Mouse (Mus musculus) telencephalon, adult 2 months (tissue): ENCODE data around the gene Mrps21.

Experiments used
- DNase-seq: peaks from one replicate; pipeline ENCODE4 v3.0.0-alpha.2; 2011; ENCODE audit warnings: low read depth, low spot score

Gene Mrps21

DNA sequence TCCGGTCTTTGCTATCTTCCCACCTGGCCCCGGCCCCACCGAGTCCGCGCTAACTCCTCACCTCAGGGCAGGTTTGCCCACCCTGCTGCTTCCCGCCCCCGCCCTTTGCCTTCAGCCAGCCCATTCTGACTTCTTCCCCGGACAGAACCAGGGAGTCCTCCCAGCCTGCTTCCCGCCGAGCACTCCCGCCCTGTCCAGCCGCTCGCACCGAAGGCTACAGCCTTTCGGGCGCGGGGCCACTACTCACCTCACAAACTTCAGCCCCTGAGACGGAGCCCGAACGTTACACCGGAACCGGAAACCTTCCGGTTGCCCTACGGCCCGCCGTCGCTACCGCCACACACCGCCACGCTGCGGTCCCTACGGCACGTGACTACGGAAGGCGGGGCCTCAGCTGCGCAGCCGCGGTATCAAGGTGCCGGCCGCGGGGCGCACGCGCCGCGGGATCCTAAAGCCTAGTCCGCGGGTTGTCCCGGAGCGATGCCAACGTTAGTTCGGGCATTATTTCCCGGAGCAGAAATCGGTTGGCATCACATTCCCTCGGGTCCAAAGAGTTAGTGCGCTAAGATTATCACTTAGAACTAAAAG lies 15.7 kb downstream of the Mrps21 start, which contains the start of gene Prpf3:
Prpf3 (minus strand) TSS at position 384 of the 588 bp plus-strand sequence.
- peak; percentile 88 for DNase-seq

DNA sequence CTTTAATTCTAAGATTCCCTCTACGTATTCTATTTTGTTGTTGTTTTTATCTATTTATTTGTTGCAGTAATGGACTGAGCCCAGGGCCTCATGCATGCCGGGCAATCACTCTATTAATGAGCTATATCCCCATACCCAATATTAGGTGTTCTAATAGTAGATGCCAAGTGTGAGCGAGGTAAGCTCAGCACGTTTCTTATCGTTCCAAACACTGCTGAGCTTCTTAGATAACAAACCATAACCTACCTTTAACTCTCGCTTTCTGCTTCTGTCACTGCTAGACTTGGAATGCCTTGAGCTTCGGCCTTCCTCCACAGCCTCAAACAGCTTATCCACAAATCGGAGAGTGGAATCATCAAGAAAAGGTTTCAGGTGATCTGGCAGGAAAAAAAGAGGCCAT lies 20.0 kb downstream of the Mrps21 start:
- no peak for DNase-seq

DNA sequence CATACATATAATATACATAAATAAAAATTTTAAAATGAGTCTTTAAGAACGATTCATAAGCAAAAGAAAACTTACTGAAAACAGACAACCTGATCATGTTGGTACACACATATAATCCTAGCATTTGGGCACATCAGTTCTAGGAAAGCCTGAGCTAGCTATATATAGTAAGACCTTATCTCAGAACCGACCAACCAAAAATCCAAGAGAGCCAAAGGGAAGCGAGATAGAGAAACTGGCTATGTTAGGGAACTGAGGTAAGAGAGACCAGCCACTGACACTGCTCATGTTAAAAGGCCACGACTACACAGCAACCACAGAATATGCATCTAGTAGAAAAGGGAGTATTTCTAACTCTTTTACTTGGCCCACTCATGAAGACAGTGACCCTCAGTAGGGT lies 20.7 kb downstream of the Mrps21 start:
- DNase-seq: no peak

DNA sequence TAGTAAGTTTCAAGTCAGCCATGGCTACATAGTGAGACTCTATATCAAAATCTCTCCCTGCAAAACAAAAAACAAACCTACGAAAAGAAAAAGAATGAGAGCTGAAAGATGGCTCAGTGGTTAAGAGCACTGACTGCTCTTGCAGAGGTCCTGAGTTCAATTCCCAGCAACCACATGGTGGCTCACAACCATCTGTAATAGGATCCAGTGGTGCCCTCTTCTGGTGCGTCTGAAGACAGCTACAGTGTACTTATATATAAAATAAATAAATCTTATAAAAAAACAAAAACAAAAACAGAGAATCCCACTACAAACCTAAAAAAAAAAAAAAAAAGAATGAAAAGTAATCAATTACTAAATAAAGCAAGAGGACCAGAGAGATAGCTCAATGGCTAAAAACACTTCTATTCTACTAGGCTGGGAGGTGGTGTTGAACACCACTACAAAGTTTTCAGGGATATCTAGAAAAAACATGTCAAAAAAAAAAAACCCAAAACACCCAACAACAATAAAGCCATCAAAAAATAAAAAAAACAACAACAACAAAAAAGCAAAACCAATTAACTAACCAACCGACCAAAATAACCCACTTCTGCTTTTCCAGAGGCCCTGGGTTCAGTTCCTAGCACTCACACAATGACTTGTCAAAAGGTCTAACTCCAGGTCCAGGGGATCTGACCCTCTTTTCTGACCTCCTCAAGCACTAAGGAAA lies 28.7 kb downstream of the Mrps21 start:
- no peak for DNase-seq

DNA sequence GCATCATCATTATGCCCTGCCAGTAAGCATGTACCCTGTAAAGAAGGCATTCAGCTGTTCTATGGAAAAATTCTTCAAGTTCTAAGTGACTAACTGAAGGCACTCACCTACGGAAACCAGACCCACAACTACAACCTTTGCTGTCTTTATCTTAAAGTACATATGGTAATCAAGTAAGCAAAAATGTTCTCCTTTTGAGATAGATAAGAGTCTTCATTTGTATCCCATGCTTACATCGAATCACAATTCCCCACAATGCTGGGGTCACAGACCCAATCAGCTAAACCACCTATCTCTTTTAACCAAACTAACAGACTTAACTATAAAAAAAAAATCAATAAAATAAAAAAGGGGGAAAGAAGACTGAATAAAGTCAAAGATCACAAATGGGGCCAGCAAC lies 32.1 kb downstream of the Mrps21 start:
- DNase-seq: no peak

DNA sequence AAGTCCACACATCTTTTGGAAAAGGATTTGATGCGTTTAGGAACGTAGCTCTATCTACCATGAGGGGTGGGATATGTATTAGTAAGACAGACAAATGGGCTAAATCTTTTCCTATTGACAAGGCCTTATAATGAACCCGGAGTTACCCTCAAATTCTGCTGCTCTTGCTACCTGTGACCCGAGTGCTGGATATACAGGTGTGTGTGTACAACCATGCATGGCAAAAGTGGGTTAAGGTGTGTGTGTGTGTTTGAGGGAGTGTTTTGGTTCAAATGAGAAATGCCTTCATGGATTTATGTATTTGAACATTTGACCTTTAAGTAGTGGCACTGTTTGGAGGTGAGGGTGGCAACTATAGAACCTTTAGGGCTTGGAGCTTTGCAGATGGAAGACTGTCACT lies 42.3 kb downstream of the Mrps21 start:
- DNase-seq: no peak

DNA sequence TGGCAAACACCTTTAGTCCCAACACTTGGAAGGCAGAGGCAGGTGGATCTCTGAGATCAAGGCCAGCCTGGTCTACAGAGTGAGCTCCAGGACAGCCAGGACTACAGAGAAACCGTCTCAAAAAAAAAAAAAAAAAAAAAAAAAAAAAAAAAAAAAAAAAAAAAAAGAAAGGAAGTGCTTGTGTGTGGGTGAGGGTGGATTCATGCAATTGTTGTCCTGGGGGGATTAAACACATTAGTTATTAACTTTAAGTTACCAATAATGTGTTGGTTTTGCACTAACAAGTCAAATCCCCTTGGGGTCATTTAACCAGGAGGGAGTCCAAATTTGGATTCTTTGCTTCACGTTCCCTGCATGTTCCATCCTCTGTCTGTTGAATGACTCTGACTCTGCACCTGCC lies 45.0 kb downstream of the Mrps21 start:
- no peak for DNase-seq

DNA sequence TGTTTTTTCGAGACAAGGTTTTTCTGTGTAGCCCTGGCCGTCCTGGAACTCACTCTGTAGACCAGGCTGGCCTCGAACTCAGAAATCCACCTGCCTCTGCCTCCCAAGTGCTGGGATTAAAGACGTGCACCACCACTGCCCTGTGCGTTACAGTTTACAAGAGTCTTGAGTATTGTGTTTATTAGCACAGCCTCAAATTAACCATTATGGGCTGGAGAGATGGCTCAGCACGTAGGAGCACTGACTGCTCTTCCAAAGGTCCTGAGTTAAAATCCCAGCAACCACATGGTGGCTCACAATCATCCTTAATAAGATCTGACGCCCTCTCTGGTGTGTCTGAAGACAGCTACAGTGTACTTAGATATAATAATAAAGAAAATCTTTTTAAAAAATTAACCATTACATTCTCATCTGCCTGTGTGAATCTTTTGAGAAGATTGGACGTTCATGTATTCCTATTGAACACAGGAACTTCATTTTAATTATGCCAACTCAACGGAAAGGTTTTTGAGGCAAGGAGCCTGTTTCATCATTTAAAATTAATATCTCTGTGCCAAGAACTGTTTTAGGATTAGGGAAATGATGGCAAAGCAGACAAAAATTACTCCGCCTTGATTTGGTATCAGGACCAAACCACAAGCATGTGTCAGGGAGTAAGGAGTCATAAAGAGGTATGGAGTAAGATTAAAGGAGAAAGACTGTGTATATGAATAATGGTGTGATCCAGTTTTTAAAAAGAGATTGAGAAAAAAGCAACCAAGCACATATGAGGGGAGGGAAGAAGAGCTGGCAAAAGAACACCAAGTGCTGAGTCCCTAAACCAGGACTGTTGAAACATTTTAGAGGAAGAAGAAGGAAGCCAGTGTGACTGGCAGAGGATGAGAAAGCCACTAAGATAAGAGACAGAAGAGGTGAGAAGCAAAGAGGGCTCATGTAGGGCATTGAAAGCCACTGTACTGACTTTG lies 51.0 kb downstream of the Mrps21 start:
- no peak for DNase-seq

DNA sequence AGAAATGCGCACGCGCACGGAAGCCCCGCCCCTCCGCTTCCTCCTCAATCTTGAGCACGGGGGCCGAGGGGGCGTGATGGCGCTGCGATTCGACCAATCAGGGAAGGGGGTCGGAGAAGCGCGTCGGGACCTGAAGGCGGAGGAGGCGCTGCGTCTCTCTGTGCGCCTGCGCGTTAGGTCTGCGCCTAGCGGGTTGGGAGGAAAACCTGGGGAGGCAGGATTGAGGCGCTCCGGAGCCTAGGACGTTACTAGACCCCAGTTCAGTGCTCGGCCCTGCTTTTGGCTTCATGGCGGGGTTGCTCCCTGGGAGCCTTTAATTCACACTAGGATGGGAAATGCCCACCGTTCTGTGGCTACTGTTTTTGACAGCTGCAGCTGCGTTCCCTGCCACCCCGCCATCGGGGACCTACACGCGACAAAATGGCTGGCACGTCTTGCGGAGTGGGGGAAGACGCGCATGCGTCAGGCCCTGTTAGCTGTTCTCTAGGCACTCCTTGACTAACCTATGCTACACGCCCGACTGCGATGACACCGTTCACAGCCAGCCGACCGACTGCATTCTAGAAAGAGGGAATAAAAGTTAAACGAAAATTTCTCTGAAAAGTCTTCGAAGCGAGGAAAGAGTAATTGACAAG lies 51.9 kb downstream of the Mrps21 start:
- DNase-seq: peak; percentile 98

DNA sequence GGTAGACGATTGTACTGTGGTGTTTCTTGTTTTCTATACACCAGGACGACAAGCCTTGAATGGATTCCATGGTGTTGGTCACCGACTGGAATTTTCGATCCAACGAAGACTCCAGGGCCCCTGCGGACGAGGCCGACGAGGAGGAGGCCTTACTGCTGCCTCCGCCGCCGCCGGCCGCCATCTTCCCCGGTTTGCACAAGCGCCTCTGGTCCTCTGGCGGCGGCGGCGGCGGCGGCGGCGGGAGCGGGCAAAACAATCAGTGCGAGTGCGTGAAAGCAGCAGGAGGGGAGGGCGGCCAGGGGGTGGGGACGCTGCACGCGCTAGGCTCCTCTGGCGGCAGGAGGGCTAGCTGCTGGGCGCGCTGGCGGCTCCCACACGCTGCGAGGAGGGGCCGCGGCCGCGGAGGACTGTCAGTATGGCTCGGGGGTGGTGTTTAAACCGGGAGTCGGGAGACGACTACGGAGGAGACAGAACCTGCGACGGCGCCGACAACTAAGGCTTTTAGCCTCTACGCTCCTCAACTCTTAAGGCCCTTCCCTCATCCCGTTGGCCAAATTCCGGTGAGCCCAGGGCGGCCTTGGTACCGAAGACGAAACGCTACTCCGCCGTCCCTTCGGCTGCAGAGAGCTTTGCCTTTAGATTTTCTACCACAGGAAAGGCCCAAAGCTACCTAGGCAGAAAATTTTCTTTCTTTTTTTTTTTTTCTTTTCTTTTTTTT lies 52.6 kb downstream of the Mrps21 start, which contains the start of gene Rprd2:
Rprd2 (minus strand) TSS at position 293 of the 718 bp plus-strand sequence.
- peak; percentile 70 for DNase-seq

DNA sequence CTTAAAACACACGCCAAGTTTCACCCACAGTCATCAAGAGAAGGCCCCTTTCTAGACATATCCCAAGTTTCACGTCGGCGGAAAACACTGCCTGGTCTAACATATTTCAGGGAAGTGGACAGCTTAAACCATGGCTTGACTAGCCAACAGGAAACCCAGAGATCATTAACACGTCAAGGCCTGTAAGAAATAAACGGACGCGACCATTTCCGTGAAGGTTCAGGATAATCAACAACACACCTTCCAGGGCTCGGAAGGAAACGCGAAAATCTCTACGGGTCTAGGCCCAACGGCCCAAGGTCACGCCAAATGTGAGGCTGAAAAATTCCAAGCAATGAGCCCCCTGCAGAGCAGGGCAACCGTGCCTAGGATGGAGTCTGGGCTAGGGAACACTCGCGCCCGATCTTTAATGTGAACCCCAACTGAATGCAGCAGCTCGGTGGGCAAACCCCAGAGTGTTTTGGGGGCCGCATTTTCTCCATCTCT lies 53.2 kb downstream of the Mrps21 start:
- peak; percentile 22 for DNase-seq

DNA sequence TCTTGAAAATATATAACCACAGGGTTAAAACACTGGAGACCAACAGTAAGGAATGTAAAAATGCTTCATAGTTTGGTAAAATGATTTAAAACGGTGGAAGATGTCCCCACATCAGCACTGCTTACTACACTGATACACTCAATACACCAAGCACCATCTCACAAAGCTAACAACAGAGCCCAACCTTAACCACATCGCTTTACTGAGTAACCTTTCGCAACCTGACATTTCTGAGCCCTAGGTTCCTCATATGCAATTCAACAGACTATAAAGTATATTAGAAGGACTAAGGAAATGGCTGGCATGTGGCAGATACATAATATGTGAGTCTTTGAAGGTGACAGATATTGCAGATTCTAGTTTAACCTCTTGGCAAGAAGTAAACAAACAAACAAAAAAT lies 54.6 kb downstream of the Mrps21 start:
- DNase-seq: no peak
